Comparison of ENCODE assay signal across 37 mouse cellular contexts in the genomic region with DNA sequence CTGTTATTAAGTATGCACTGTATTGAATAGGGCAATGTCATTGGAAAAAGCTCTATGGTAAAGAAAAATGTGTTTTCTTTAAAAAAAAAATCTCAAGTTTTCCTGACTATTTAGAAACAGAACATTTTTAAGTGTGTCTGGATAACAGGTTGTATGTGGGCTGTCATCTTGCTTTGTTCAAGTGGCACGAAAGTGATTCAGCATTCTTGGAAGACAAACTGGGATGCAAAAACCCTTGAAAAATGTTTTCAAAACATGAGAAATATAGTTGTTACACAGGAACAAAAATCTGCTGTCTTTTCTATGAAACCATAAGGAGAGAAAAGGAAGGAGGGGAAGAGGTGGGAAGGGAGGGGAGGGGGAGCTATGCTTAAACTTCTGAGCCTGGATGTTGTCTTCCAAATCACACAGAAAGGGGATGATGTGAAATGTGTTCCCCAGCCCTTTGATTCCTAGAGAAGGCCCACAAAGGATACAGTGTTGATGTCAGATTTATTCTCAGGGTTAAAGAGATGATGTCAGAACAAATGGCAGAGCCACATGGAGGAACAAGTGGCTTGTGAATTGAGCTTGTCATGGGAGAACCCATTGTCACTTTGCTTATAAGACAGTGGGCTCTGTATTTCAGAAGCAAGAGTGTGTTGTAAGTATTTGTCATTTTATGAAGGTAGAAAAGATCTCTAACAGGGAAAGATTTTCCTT. TPM values are rescaled to one million over a fixed set of nuclear protein-coding genes. Genes with fewer than 3 reads are reported as not detected.
"Had no signal": no experiment of that assay in that cellular context is flagged by ENCODE, and none has a peak within 500 bp of the region (broad histone marks: within the 10 kb centered on the region; RNA-seq: fewer than 3 reads in every experiment).

No protein-coding gene starts in this region.

- H3K9me3 ChIP-seq: limb, embryonic 10.5 days; limb, embryonic 12.5 days; limb, embryonic 13.5 days; limb, embryonic 15.5 days; liver, embryonic 12.5 days; liver, embryonic 13.5 days; liver, embryonic 15.5 days; lung, embryonic 15.5 days; megakaryocyte, embryonic 14.5 days; midbrain, embryonic 10.5 days; midbrain, embryonic 13.5 days; midbrain, embryonic 15.5 days; neural tube, embryonic 12.5 days; neural tube, embryonic 13.5 days had no signal

- H3K4me2 ChIP-seq: limb, embryonic 12.5 days; limb, embryonic 13.5 days; limb, embryonic 15.5 days; liver, embryonic 11.5 days; liver, embryonic 12.5 days; liver, embryonic 13.5 days; liver, embryonic 15.5 days; lung, embryonic 14.5 days; lung, embryonic 15.5 days; midbrain, embryonic 11.5 days; midbrain, embryonic 12.5 days; midbrain, embryonic 13.5 days; midbrain, embryonic 15.5 days; neural tube, embryonic 12.5 days; neural tube, embryonic 13.5 days had no signal

- H3K27ac ChIP-seq: limb, embryonic 10.5 days; limb, embryonic 12.5 days; limb, embryonic 13.5 days; limb, embryonic 15.5 days; liver, embryonic 12.5 days; liver, embryonic 13.5 days; liver, embryonic 14.5 days; liver, embryonic 15.5 days; lung, embryonic 15.5 days; macrophage; midbrain, embryonic 10.5 days; midbrain, embryonic 12.5 days; midbrain, embryonic 13.5 days; midbrain, embryonic 15.5 days; neural tube, embryonic 12.5 days; neural tube, embryonic 13.5 days had no signal

- H3K36me3 ChIP-seq: limb, embryonic 10.5 days; limb, embryonic 12.5 days; limb, embryonic 13.5 days; limb, embryonic 15.5 days; liver, embryonic 12.5 days; liver, embryonic 13.5 days; liver, embryonic 15.5 days; lung, embryonic 15.5 days; midbrain, embryonic 10.5 days; midbrain, embryonic 12.5 days; midbrain, embryonic 13.5 days; midbrain, embryonic 15.5 days; neural tube, embryonic 12.5 days; neural tube, embryonic 13.5 days had no signal

- ATAC-seq: liver, embryonic 12.5 days; liver, postnatal 0 days; lung, postnatal 0 days; midbrain, embryonic 13.5 days; midbrain, embryonic 15.5 days; midbrain, embryonic 16.5 days had no signal

- H3K27me3 ChIP-seq: limb, embryonic 12.5 days; limb, embryonic 13.5 days; limb, embryonic 15.5 days; liver, embryonic 12.5 days; liver, embryonic 13.5 days; liver, embryonic 15.5 days; lung, embryonic 15.5 days; megakaryocyte, embryonic 14.5 days; midbrain, embryonic 12.5 days; midbrain, embryonic 13.5 days; midbrain, embryonic 15.5 days; neural tube, embryonic 12.5 days; neural tube, embryonic 13.5 days had no signal

- H3K4me3 ChIP-seq: limb, embryonic 10.5 days; limb, embryonic 12.5 days; limb, embryonic 13.5 days; limb, embryonic 15.5 days; liver, embryonic 12.5 days; liver, embryonic 13.5 days; liver, embryonic 15.5 days; lung, embryonic 15.5 days; megakaryocyte, embryonic 14.5 days; midbrain, embryonic 10.5 days; midbrain, embryonic 12.5 days; midbrain, embryonic 13.5 days; midbrain, embryonic 15.5 days; myocyte; neural tube, embryonic 12.5 days; neural tube, embryonic 13.5 days had no signal

- DNase-seq: left cerebral cortex, postnatal 4 days; liver; liver, embryonic 13.5 days; liver, postnatal 0 days; lung, adult 2 months; lung, embryonic 14.5 days; lung, postnatal 10 days; lung, postnatal 14 days; lung, postnatal 36 days; lung, postnatal 4 days; midbrain, embryonic 14.5 days had no signal

- H3K9ac ChIP-seq: limb, embryonic 12.5 days; limb, embryonic 13.5 days; limb, embryonic 15.5 days; liver, embryonic 12.5 days; liver, embryonic 13.5 days; liver, embryonic 14.5 days; liver, embryonic 15.5 days; liver, postnatal 0 days; lung, embryonic 14.5 days; lung, embryonic 15.5 days; midbrain, embryonic 12.5 days; midbrain, embryonic 13.5 days; midbrain, embryonic 15.5 days; neural tube, embryonic 12.5 days; neural tube, embryonic 13.5 days had no signal

- H3K4me1 ChIP-seq: limb, embryonic 10.5 days; limb, embryonic 12.5 days; limb, embryonic 13.5 days; limb, embryonic 15.5 days; liver, embryonic 12.5 days; liver, embryonic 13.5 days; liver, embryonic 15.5 days; lung, embryonic 15.5 days; megakaryocyte, embryonic 14.5 days; midbrain, embryonic 10.5 days; midbrain, embryonic 12.5 days; midbrain, embryonic 13.5 days; midbrain, embryonic 15.5 days; neural tube, embryonic 12.5 days; neural tube, embryonic 13.5 days had no signal

RNA-seq across cellular contexts. Expression of a gene that starts 16.4 kb away (rescaled TPM):
- total RNA-seq: megakaryocyte progenitor cell, adult 5-6 weeks; megakaryocyte, adult 5-6 weeks; megakaryocyte-erythroid progenitor cell, adult 5-6 weeks; monocyte, adult 5-6 weeks had no signal
- polyA plus RNA-seq: liver, embryonic 13.5 days; liver, embryonic 16.5 days; macrophage; myocyte had no signal
